Mouse (Mus musculus) thymus, adult 18-20 months (tissue): ENCODE results near the gene Phactr2.

Source experiments
- DNase-seq, 2 experiments: peaks; one replicate each; pipeline ENCODE4 v3.0.0; 2022; ENCODE audit warnings: mixed read lengths in 2 of 2

Phactr2 gene

DNA sequence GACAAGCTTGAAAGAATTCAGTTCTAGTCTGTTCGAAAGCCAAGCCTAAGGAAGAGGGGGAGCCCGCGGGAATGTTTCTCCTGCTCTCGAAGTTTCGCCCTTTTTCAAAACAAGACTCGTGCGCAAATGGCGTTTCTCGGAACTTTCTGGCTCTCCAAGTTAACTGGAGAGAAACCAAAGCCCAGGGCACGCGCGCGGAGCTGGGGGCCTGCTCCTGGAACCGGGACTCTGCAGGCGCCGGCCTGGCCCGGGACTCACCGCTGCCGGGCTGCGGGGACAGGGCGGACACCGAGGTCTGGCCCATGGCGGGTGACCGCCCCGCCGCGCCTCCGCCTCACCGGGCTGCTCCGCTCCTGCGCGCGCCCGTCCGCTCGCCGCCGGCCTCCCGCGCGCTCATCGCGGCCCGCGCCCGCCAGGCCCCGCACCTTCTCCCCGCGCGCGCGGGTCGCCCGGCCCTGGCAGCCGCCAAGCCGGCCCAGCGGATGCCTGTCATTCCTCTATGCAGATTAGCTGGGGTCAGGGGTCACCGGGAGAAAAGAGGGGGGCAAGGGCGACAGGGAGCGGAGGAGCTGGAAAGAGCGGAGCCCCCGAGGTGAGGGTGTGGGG lies 150.3 kb downstream of the Phactr2 start:
- no peak for DNase-seq

DNA sequence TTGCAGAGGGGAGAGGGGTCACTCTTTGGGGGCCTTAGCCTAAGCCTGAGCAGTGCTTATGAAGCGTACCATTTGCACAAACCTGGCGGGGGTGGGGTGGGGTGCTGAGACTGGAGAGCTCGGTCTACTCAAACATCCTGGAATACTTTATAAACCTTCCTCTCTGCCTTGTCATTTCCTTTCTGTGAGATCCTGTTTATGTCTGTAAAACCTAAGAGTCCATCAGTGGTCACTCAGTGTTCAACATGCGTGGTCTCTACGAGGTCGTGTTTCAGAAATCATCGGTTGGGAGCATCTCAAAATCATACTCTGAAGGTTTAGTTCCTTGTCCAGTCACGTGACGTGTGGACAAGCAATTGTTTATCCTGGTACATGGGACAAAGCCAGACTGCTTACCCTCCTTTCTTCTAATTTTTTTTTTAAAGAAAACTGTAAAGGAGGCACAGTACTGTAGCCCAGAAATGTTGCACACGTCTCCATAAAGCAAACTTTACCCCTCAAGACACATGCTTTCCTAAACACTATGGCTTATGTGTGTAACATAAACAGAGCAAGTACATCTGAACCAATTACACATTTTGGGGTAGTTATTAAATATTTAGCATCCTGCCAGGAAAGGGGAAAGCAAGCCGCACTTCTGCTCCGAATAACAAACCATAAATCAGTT lies 150.9 kb downstream of the Phactr2 start:
- no peak for DNase-seq

DNA sequence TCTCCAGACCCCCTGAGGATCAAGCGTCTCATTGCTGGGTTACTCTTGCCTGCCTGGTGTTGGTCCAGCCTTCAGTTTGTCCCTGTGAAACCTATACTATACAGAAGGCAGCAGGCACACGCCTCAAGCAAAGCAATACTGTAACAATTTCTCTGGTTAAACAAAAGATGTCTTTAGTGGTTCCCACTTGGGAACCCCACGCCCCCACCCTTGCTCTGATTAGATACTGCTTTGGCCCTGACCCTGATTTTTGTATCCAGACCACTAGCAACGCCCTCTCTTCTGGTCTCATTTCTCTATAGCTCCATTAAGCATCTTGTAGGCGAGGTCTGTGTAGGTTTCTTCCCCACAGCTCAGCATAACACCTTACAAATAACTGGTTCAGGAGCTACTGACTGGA lies 159.2 kb downstream of the Phactr2 start:
- DNase-seq: no peak

DNA sequence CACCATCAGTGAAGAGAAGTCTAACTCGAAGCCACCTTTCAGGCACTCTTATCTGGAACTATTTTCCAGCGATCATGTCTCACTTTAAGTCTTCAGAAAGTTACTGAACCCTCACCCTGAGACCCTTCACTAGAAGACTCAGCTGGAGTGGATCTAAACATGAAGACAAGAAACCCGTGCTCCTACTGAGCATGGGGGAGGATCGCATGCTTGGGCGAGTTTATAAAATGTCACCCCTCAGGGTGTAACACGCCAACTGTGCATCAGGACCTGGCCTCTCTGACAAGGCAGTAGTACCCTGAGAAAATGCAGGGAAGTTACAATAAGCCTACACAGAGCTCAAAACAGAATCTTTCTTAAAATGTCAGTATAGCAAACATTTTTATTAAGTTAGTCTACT lies 161.6 kb downstream of the Phactr2 start:
- no peak for DNase-seq

DNA sequence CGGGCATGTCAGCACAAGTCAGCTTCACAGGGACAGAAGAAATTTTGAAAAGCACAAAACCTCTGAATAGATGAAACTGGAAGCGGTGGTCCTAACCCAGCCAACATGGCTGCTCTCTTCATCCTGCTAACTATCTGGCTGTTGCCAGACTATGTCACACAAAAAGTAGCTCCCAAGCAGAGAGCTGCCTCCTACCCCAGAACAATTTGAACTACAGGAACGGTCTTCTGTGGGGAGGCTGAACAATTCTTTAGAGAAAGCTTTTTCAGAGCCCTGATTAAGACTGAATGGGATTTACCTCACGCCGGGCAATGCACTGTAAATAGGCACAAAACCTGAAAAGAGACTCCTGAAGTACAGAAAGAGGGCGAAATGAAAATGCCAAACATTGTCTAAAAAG lies 162.6 kb downstream of the Phactr2 start:
- DNase-seq: no peak

DNA sequence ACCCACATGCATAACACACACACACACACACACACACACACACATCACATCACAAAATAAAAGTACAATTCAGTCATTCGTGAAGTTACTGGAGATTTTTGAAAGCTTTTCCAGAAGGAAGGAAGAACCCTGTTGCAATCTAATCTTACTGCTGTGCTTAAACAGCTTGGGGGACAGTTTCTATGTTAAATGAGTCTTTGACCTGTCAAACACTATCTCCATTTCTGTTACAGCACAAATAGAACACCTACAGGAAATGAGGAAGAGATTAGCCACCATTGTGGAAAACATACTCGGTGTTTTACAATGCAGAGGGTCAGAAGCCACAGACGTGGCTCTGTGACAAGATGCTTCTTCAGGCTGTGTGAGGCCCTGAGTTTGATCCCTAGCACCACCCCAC lies 164.1 kb downstream of the Phactr2 start:
- DNase-seq: no peak

DNA sequence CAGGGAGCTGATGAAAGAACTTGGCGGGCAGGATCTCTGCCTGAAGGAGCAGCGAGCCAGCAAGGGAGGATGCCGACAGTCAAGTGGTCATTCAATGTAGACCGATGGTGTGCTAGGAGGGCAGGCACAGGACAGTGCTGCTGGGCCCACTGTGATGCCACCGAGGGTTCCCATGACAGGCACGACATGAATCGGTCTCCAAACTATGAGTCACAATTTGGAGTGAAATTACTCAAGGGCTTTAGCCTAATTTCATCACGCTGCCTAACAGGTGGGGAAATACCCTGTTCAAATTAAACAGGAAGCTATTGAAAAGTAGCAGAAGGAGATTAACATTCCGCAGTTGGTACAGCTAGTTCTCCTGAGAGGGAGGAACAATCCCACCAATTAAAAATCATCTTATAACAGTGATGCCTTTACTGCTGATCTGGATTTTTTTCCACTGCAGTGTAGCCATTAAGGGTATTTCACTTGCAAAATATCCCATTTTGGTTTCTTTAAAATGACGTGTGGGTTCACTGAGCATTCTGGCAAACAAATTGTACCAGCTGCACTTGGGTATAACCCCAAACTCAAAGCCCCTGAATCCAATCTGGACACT lies 169.5 kb downstream of the Phactr2 start:
- DNase-seq: no peak

DNA sequence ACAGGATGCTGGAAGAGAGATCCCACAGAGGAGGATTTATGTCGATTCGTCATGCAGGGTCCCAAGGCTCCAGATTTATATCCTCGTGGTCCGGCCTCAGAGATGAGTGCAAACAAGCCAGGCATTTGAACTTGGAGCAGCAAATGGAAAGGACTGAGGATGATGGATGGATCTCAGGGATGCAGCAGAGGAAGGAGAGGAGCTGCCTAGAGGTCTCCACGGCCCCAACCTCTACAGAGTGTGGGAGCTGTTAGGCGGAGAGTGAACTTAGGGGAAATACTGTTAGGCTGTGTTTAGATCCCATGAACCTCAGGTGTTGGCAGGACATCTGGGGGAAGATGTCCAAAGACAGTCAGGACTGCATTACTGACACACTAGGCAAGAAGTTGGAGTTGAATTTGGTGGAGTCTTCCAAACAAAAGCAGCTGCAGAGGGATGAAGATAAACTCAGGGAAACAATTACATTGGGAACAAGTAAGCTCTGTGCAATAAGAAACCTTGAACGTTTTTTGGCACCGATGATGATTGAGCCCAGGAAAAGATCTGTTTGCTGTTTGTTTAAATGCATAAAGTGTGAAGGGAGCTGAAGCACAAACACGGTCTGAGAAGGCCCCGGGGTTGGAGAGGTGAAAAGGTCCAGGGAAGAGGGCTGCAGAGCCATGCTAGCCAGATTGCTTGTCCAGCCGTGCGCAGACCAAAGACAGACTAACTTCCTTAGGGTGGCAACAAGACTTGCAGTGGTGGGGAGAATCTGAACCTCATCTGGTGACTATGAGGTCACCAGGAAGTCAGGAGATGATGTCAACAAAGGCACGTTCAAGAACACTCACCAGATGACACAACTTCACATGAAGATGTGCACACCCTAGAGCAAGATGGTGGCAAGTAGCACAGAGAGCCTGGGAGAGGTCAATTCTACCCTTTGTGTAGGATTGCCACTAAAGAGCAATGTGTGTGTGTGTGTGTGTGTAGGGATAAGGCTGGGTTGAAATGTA lies 170.6 kb downstream of the Phactr2 start:
- no peak for DNase-seq

DNA sequence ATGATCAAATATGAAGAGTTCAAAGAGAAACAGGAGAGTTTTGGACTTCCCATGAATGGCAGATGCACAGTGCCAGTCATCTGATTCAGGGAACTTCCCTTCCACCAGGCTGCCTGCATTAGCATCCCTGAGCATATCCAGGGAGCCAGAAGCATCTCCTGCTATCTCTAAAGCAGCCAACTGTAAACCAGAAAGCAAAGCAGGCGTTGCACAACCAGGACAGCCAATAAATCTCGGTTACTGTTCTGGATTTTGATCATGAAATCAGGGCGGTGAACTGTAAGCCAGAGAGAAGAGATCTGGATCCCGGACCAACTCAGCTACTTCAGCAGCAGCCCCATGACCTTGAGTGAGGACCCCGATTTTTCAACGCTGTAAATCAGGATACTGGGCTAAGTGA lies 173.6 kb downstream of the Phactr2 start:
- no peak for DNase-seq

DNA sequence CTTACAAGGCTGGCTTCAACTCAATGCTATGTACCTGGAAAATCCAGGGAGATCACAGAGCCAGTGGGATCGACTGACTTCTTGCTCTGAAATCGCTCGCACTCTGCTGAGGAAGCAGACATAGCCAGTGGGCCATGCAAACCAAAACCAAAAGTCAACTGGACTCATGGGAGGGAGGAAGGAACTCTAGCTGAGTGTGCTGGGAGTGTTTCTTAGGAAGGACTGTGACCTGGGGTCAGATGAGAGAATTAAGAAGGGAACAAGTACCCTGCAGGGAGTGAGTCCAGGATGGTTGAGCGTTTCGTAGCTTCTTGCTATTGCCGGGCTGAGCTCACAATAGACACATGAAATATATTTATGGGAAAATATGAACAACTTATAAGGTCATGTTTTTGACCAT lies 174.0 kb downstream of the Phactr2 start:
- no peak for DNase-seq

DNA sequence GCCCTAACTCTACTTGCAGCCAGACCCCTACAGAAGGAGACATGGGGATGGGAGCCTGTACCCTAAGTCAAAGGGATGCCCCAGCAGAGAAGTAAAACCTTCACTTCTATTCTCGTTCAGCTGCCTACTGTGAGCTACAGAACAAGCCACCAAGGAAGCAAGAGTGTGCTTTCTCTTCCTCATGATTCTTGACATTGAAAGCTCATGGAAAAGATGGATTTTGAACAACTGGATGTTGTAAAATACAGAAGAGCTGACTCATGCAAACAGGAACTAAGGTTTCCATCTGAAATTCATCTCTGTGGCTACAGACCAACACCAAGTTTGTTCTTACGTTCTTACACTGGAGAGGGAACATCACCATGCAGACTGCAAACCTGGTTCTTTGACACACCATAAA lies 179.3 kb downstream of the Phactr2 start:
- no peak for DNase-seq

DNA sequence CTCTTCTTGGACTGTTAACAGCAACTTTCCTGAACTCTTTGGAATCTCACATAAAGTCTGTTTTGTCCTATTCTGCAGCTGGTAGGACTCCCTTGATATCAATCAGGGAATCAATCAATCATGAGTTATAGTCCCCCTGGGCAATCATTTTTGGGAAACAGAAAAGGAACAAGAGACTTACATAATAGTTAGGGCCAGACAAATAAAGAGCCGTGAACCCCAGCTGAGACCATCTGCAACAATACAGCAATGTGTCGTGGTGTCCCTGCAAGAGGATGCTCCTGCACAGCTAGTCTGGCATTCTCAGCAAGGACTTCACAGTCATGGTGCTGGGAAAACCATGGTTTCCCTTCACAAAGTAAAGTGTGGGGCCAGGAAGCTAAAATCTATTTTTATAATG lies 182.2 kb downstream of the Phactr2 start:
- no peak for DNase-seq

DNA sequence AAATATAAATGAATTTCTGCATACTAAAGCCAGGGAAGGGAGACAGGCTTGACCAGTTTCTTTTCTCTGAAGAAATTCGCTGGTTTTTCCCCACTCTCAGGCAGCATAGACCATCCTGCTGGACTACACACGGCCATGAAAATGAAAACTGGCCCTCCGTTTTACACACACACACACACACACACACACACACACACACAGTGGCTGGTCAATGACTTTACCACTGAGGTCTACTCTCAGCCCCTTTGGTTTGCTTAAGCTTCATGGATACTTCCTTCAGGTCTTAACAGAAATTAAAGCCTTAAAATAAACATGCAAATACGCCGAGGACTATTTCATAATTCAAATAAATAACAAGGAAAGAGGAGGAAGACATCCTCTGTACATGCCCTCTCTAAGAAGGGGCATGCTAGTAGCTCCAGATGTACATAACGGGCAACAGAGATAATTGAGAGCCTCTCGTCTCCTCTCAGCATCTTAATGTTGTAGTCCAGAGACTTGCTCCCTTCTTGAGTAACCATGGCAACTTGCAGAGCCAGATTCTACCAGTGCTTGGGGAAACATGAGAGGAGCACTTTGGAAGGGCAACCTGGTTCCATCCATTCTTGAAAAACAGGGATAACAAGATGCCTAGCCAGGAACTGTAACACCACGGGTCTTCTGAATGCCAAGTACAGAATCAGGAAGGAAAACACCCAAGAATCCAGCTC lies 184.8 kb downstream of the Phactr2 start:
- DNase-seq: no peak

DNA sequence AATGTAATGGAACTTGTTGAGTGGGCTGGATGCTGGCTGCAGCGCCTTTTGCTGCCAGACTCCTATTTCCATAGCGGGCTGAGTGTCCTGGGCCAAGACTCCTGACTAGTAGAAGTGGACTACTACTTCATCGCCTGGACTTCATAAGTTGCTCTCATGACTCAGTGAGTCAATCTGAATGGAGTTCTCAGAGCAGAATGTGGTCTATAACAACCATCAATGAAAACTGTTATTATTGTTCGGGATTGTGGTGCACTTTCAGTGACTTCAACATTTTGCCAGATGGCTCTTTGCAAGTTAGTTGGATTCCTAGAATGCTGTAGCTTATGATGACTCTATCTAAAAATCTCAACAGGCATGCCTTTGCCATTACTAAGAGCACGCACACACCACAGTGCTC lies 185.9 kb downstream of the Phactr2 start:
- no peak for DNase-seq

DNA sequence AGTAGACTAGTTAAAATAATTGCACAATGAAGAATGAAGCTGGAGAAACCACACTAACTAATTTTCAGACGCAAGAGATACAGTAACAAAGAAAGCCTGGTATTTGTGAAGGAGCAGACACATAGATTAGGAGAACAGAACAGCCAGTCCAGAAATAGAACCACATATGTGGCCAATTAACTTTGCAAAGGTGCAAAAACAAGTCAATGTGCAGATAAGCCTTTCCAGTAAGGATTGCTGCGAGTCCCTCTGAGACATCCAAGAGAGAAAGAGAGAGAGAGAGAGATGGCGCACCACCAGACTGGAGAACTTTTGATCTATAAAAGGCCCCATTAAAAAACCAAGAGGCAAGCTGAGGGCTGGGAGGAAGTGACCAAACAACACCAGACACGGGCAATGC lies 190.8 kb downstream of the Phactr2 start:
- DNase-seq: no peak

DNA sequence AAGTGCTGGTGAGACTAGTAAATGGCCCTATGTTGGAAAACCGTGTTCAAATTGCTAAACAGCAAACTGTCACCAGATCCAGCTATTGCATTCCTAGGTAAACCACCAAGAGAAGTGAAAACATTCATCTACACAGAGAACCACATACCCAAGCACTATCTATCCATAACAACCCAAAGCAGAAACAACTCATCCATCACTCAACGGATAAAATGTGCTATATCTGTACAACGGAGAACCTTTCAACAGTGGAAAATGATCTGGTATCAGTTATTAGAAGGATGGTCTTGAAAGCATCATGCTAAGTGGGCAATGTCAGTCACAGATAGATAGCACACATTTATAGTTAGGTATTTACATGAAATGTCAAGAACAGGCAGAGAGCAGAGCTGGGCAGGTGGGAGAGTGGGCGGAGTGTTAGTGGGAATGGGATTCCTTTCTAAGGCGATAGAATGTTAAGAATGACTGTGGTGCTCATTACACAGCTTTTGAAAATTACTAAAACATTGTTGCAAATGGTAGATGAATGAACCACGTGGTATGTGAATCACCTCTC lies 193.8 kb downstream of the Phactr2 start:
- no peak for DNase-seq

DNA sequence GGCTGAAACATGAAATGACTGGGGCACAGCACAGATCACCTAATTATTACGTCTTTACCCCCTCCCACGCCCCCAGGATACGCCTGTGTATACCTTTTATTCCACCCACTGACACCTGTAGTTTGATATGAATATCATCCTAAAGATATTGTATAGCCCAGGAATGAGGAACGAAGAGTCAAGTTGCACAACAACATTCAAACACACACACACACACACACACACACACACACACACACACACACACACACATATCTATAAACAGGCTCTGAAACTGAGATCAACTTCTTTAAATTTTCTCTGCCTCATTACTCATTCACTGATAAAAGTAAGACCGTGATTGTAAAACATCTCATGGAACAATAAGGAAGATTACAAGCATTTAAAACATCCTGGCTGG lies 197.9 kb downstream of the Phactr2 start:
- no peak for DNase-seq

DNA sequence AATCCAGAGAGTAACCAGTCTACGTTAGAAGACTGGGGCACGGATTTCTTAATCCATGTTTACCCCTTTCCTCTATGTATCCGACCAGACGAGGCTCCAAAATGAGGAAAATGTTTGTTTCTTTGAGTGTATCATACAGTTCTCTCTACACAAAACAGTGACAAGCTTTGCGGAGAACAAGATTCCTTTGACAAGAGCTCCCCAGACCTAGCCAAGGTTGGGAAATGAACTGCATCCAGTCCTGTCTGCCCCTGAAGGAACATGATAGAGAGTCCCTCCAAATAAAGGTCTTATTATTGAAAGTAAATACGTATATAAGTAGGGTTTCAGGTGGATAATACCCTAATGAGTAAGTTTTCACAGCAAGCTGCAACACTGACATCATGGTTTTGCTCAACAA lies 199.1 kb downstream of the Phactr2 start:
- DNase-seq: no peak

DNA sequence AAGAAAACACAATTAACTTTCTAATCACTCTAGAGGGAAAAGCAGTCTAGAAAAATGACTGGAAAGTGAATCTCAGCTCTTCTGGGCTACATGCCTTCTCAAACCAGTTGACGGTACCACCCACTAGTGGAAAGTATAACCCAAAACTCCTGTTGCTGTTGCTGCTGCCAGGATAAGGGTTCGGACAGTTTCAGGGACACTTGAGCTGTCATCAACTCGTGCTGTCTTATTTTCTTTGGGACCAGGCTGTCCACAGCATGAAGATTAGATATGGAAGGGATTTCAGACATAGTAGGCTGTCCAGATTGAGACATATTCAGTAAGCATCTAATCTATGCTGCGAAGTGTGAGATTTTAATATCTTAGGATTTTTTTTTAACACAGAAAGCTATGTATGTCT lies 199.5 kb downstream of the Phactr2 start:
- no peak for DNase-seq

DNA sequence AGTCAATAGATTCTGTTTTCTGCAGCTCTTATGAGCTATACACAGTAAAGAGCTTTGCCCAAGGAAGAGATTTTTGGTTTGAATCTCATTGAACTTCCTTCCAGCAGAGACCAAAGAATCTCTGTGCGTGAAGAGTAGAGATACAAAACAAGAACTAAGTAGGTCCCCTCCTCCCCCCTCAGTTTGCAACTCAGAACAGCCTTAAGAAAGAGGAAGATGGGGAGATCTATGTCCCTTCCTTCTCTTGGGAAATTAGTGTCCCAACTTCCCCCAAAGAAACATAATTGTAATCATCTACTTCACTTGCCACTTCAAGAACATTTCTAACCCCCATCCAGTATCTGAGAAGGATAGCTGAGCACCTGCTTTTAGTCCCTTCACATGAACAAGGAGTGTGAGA lies 200.5 kb downstream of the Phactr2 start:
- no peak for DNase-seq

DNA sequence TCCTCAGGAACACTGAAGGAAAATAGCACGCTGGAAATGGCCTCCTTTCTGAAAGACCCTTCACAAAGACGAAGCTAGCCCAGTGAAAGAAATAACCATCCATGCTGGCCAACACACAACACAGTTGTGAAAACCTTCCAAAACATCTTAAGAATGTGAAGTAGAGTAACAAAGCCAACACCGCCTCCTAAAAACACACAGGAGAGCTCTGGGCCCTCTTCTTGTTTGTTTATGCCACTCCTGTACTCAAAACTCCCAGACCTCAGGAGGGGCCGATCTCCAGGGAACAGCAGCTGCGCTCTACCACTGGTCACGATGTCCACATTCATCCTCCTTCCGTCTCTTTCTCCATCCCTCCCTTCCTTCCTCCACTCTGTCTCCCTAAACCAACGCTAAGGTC lies 202.5 kb downstream of the Phactr2 start:
- DNase-seq: no peak

DNA sequence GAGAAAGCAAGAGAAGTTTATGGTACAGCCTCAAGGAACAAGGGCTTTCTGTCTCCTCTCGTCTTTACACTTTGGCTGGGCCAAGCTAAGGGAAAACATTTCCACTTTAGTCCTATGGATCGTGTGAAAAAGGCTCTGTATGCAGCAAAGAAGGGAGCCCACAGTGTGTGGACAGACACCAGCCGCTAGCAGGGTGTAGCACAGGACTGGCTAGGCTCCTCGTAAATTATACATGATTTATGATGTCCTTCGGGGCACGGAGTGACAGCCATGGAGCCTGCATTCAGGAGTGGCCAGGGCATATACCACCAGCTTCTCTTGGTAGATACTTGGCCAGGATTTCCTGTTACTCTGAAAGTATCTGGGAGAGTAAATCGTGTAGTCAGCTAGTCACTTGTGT lies 203.1 kb downstream of the Phactr2 start:
- no peak for DNase-seq

DNA sequence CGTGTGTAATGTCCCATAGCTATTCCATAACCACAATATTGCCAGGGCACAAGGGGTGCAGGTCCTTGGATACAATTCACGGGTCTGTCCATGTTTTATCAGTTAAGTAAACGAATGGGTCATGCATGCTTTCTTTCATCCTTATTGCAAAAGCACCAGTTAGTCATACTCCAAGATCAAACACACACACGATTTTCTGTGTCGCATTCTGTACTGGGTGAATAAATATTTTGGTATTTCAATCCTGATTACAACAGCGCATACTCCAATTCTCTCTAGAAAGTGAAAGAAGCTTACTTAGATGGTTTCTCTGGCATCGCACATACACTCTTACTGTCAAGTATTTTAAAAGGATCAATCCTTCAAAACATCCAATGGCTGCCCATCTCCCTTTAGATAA lies 203.9 kb downstream of the Phactr2 start:
- no peak for DNase-seq
